Mouse (Mus musculus) limb, embryonic 11.5 days (tissue): ENCODE results near the gene Ccr8. TPM values are rescaled to one million over a fixed set of nuclear protein-coding genes. Genes with fewer than 3 reads are reported as not detected.

Source experiments
- ATAC-seq: fragments of 200-750 bp; cut with Nextera tagmentation; 2 replicates; pipeline ENCODE4 v1.8.0; 2017; ENCODE audit warnings: low read depth; ENCODE audit not compliant: insufficient number of reproducible peaks, low FRiP score, low TSS enrichment
- DNase-seq: peaks from one replicate; pipeline ENCODE4 v3.0.0-alpha.2; 2015; ENCODE audit warnings: low spot score
- H3K27ac ChIP-seq: fragments of 300-500 bp; sonication (generic); replicated peaks from 2 replicates; pipeline ENCODE4 v1.5.1; 2014; ENCODE audit warnings: low read depth, mild to moderate bottlenecking, low read length
- H3K27me3 ChIP-seq: fragments of 300-500 bp; sonication (generic); 2 replicates; pipeline ENCODE4 v1.6.1; 2014; ENCODE audit warnings: mild to moderate bottlenecking, low read length, mixed read lengths; ENCODE audit not compliant: control insufficient read depth, insufficient read depth
- H3K36me3 ChIP-seq: fragments of 300-500 bp; sonication (generic); 2 replicates; pipeline ENCODE4 v1.6.1; 2014; ENCODE audit warnings: mild to moderate bottlenecking, low read length, moderate library complexity, mixed read lengths; ENCODE audit not compliant: control insufficient read depth, insufficient read depth
- H3K4me1 ChIP-seq: fragments of 300-500 bp; sonication (generic); 2 replicates; pipeline ENCODE4 v1.6.1; 2014; ENCODE audit warnings: low read length, mixed read lengths; ENCODE audit not compliant: control insufficient read depth, insufficient read depth
- H3K4me2 ChIP-seq: fragments of 300-500 bp; sonication (generic); 2 replicates; pipeline ENCODE4 v1.6.1; 2014; ENCODE audit warnings: low read depth, mild to moderate bottlenecking, moderate library complexity; ENCODE audit not compliant: severe bottlenecking
- H3K4me3 ChIP-seq: fragments of 300-500 bp; sonication (generic); 2 replicates; pipeline ENCODE4 v1.5.1; 2014; ENCODE audit warnings: low read depth, low read length
- H3K9ac ChIP-seq: fragments of 300-500 bp; sonication (generic); 2 replicates; pipeline ENCODE4 v1.6.1; 2014; ENCODE audit warnings: mild to moderate bottlenecking, low read length
- H3K9me3 ChIP-seq: fragments of 300-500 bp; sonication (generic); 2 replicates; pipeline ENCODE4 v1.6.1; 2016; ENCODE audit warnings: low read length; ENCODE audit not compliant: control insufficient read depth
- WGBS: fragments of 180-500 bp; shearing (Covaris S2); extraction: QIAGEN DNeasy Blood & Tissue Kit; methylation state at CpG from one replicate; pipeline ENCODE4 v1.1.7; 2014; 5-methylcytosine and 5-hydroxymethylcytosine counted together
- polyA plus RNA-seq: library from polyadenylated mRNA; unstranded; fragments of >200 nt; fragmentation: Nextera tagmentation; extraction: Ambion mirVana; gene quantifications from 2 replicates; pipeline ENCODE4 v1.2.1, GENCODE M21; 2014

Ccr8 gene
- polyA plus RNA-seq, 1 experiment from 2014 or later, result not detected

DNA sequence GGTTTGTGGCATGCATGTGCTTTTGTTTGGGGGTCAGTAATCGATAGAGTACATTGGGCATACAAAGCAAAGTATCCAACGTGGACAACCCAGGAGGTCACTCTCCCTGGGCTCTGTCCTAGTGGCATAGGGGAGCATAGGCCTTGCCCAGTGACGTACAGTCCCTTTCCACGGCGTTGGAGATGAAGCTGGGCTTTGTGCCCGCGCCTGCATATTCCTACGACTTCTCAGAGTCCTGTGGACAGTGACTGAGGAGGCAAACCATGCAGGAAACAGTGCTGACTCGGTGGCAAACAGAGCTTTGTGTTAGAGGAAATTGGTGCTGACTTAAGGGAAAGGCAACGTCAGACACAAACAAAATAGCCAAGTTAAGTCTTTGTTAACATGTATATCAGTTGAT is 37.4 kb downstream of the Ccr8 start:
- peak overlapping the region; percentile 86 for H3K4me2 ChIP-seq
- H3K27me3 ChIP-seq, result no peaks in the 10 kb centered on the region
- H3K4me3 ChIP-seq, result peak overlapping the region; percentile 99
- H3K36me3 ChIP-seq, result peaks cover 31% of the 10 kb centered on the region
- 81% methylated on average over 10 of the region's 10 CpGs for WGBS
- H3K9me3 ChIP-seq, result no peaks in the 10 kb centered on the region
- peaks cover 12% of the 10 kb centered on the region for H3K4me1 ChIP-seq
- no peak for DNase-seq
- no peak overlapping the region for H3K27ac ChIP-seq
- peak overlapping the region; percentile 53 for H3K9ac ChIP-seq
- ATAC-seq, result no peak

GRCm38 (mm10) chr9:120131784-120132288 is 39.9 kb downstream of the Ccr8 start:
- ATAC-seq (no peak), DNase-seq (no peak)
- peaks cover 10% of the 10 kb centered on the region for H3K4me1 ChIP-seq
- H3K36me3 ChIP-seq, result peaks cover 31% of the 10 kb centered on the region
- no peaks in the 10 kb centered on the region for H3K27me3 ChIP-seq
- H3K4me2 ChIP-seq, result no peak overlapping the region
- H3K27ac ChIP-seq, result no peak overlapping the region
- no peak overlapping the region for H3K4me3 ChIP-seq
- H3K9ac ChIP-seq, result no peak overlapping the region
- WGBS, result 90% methylated on average over 3 of the region's 3 CpGs
- H3K9me3 ChIP-seq, result no peaks in the 10 kb centered on the region

- H3K36me3 ChIP-seq, result peaks cover 31% of the 10 kb centered on the region
- H3K27me3 ChIP-seq, result no peaks in the 10 kb centered on the region
- H3K4me2 ChIP-seq, result no peak overlapping the region
- DNase-seq (peak; percentile 34), ATAC-seq (no peak)
- 40% methylated on average over 8 of the region's 8 CpGs for WGBS
- H3K27ac ChIP-seq, result no peak overlapping the region
- peaks cover 9% of the 10 kb centered on the region for H3K4me1 ChIP-seq
- no peaks in the 10 kb centered on the region for H3K9me3 ChIP-seq
- no peak overlapping the region for H3K4me3 ChIP-seq
- H3K9ac ChIP-seq, result no peak overlapping the region
These were observed 41.3 kb downstream of the Ccr8 start for GRCm38 (mm10) chr9:120132980-120133754.

GRCm38 (mm10) chr9:120133755-120134475 is 42.0 kb downstream of the Ccr8 start:
- ATAC-seq (no peak), DNase-seq (no peak)
- H3K36me3 ChIP-seq, result peaks cover 28% of the 10 kb centered on the region
- no peak overlapping the region for H3K4me3 ChIP-seq
- peaks cover 4% of the 10 kb centered on the region for H3K4me1 ChIP-seq
- H3K4me2 ChIP-seq, result no peak overlapping the region
- WGBS, result 47% methylated on average over 6 of the region's 6 CpGs
- H3K9ac ChIP-seq, result no peak overlapping the region
- no peaks in the 10 kb centered on the region for H3K27me3 ChIP-seq
- no peaks in the 10 kb centered on the region for H3K9me3 ChIP-seq
- no peak overlapping the region for H3K27ac ChIP-seq

GRCm38 (mm10) chr9:120134529-120135160 is 42.7 kb downstream of the Ccr8 start:
- H3K27me3 ChIP-seq, result no peaks in the 10 kb centered on the region
- no peak overlapping the region for H3K9ac ChIP-seq
- DNase-seq (no peak), ATAC-seq (no peak)
- WGBS, result 88% methylated on average over 13 of the region's 13 CpGs
- H3K4me2 ChIP-seq, result no peak overlapping the region
- no peaks in the 10 kb centered on the region for H3K4me1 ChIP-seq
- H3K27ac ChIP-seq, result no peak overlapping the region
- H3K36me3 ChIP-seq, result peaks cover 22% of the 10 kb centered on the region
- H3K4me3 ChIP-seq, result no peak overlapping the region
- H3K9me3 ChIP-seq, result no peaks in the 10 kb centered on the region

DNA sequence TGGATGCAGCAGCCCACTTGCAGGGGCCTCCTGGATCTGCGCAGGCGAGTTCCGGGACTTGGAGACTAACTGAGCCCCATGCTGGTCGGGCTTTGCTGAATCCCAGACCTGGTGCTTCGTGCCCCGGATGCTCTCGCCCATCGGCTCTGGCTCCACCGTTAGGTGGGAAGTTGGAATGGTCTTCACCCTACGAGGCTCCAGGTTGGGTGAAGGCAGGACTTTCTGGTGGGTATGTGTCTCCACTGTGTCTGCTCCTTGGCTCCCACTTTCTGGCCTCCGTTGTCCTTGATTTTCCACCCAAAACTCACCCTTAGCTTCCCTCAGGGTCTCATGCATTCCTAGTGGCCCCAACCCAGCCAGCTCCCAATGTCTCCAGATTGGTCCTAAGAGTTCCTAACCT is 43.5 kb downstream of the Ccr8 start:
- peaks cover 16% of the 10 kb centered on the region for H3K36me3 ChIP-seq
- no peak overlapping the region for H3K4me3 ChIP-seq
- H3K9ac ChIP-seq, result no peak overlapping the region
- H3K9me3 ChIP-seq, result no peaks in the 10 kb centered on the region
- ATAC-seq, result no peak
- H3K27me3 ChIP-seq, result no peaks in the 10 kb centered on the region
- H3K4me2 ChIP-seq, result no peak overlapping the region
- H3K27ac ChIP-seq, result no peak overlapping the region
- H3K4me1 ChIP-seq, result no peaks in the 10 kb centered on the region
- no peak for DNase-seq
- WGBS, result 86% methylated on average over 11 of the region's 11 CpGs

DNA sequence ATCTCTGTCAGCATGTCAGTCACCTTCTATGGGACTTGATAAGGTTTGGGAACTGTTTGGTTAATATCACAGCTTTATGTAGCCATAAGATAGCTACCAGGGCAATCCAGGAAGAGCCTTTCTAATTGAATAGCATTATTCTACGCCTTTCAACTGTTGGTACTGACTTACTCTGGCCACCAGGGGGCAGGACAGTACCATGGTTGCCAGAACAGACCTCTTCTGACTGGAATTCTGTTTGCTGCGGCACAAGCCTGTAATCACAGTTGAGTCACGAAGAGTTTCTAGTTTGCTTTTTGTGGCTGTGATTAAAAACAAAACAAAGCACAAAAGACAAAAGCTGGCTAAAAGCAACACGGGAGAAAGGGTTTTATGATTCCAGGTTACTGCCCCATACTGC is 48.7 kb downstream of the Ccr8 start:
- H3K9ac ChIP-seq, result no peak overlapping the region
- no peak overlapping the region for H3K4me2 ChIP-seq
- H3K27me3 ChIP-seq, result no peaks in the 10 kb centered on the region
- DNase-seq (peak; percentile 87), ATAC-seq (no peak)
- H3K36me3 ChIP-seq, result no peaks in the 10 kb centered on the region
- H3K27ac ChIP-seq, result no peak overlapping the region
- H3K9me3 ChIP-seq, result no peaks in the 10 kb centered on the region
- no peaks in the 10 kb centered on the region for H3K4me1 ChIP-seq
- H3K4me3 ChIP-seq, result no peak overlapping the region
- WGBS, result 17% methylated on average over 4 of the region's 4 CpGs

GRCm38 (mm10) chr9:120144474-120144873 is 52.6 kb downstream of the Ccr8 start:
- Histone ChIP-seq H3K9me3 (no peaks in the 10 kb centered on the region), H3K4me3 (no peak overlapping the region), H3K4me1 (no peaks in the 10 kb centered on the region), H3K4me2 (no peak overlapping the region), H3K27me3 (no peaks in the 10 kb centered on the region), H3K36me3 (no peaks in the 10 kb centered on the region), H3K27ac (no peak overlapping the region), H3K9ac (no peak overlapping the region)
- ATAC-seq (no peak), DNase-seq (no peak)
- 87% methylated on average over 13 of the region's 13 CpGs for WGBS
